Mouse (Mus musculus): ENCODE measurements at regions not wholly inside any gene's neighbourhood (a gene's known extent, or its start where the extent isn't known, plus 50 kb on each side); places are given as distances from the start of the nearest gene placed in this dataset.

- no peaks in the 10 kb centered on the region for H3K79me3 ChIP-seq (ENCODE audit: low read depth)
- TF ChIP-seq USF1 (IDR thresholded peaks at IDR 0.05; ENCODE audit: low read depth) (no peak), FOSL1 (IDR thresholded peaks at IDR 0.05; ENCODE audit: insufficient read depth, low read length, poor library complexity, severe bottlenecking) (no peak), MAX (IDR thresholded peaks at IDR 0.05) (no peak), CTCF (IDR thresholded peaks at IDR 0.05; ENCODE audit: control insufficient read depth, insufficient read depth, insufficient read length) (no peak), CEBPB (IDR thresholded peaks at IDR 0.05; ENCODE audit: low read depth) (no peak), MYOG (IDR thresholded peaks at IDR 0.05; ENCODE audit: control insufficient read depth, extremely low read depth, insufficient read length) (no peak), MYOD1 (IDR thresholded peaks at IDR 0.05; ENCODE audit: control insufficient read depth, insufficient read length, low read depth) (no peak)
- no peaks in the 10 kb centered on the region for H3K79me2 ChIP-seq (ENCODE audit: control insufficient read depth, insufficient read depth)
- H3ac ChIP-seq (ENCODE audit: control insufficient read depth, insufficient read length, low read depth) = no peak overlapping the region
- no peaks in the 10 kb centered on the region for H3K36me3 ChIP-seq (ENCODE audit: control insufficient read depth, insufficient read depth)
- H3K27me3 ChIP-seq (ENCODE audit: control insufficient read depth, insufficient read depth, insufficient read length) = no peaks in the 10 kb centered on the region
- no peak overlapping the region for H3K4me3 ChIP-seq (ENCODE audit: insufficient read depth, poor library complexity, severe bottlenecking)
Observed at GRCm38 (mm10) chr10:98624103-98624502, 290.1 kb upstream of the Atp2b1 start.

- Histone ChIP-seq H3K79me2 (ENCODE audit: control insufficient read depth, insufficient read depth) (no peaks in the 10 kb centered on the region), H3ac (ENCODE audit: control insufficient read depth, insufficient read length, low read depth) (no peak overlapping the region), H3K36me3 (ENCODE audit: control insufficient read depth, insufficient read depth) (no peaks in the 10 kb centered on the region), H3K27me3 (ENCODE audit: control insufficient read depth, insufficient read depth, insufficient read length) (no peaks in the 10 kb centered on the region), H3K79me3 (ENCODE audit: low read depth) (no peaks in the 10 kb centered on the region), H3K4me3 (ENCODE audit: insufficient read depth, poor library complexity, severe bottlenecking) (no peak overlapping the region)
- no peak for TF ChIP-seq USF1 (IDR thresholded peaks at IDR 0.05; ENCODE audit: low read depth)
Observed at GRCm38 (mm10) chr10:98624681-98625321, 289.4 kb upstream of the Atp2b1 start.

GRCm38 (mm10) chr10:98628191-98628590 is 286.0 kb upstream of the Atp2b1 start:
- Histone ChIP-seq H3K79me2 (ENCODE audit: control insufficient read depth, insufficient read depth) (no peaks in the 10 kb centered on the region), H3K4me3 (ENCODE audit: insufficient read depth, poor library complexity, severe bottlenecking) (no peak overlapping the region), H3K27me3 (ENCODE audit: control insufficient read depth, insufficient read depth, insufficient read length) (no peaks in the 10 kb centered on the region), H3K36me3 (ENCODE audit: control insufficient read depth, insufficient read depth) (no peaks in the 10 kb centered on the region), H3ac (ENCODE audit: control insufficient read depth, insufficient read length, low read depth) (no peak overlapping the region), H3K79me3 (ENCODE audit: low read depth) (no peaks in the 10 kb centered on the region)
- TF ChIP-seq MAX (IDR thresholded peaks at IDR 0.05) = no peak
- peak; percentile 9 for TF ChIP-seq MYOD1 (IDR thresholded peaks at IDR 0.05; ENCODE audit: control insufficient read depth, insufficient read length, low read depth)
- no peak for TF ChIP-seq USF1 (IDR thresholded peaks at IDR 0.05; ENCODE audit: low read depth)

GRCm38 (mm10) chr10:98629248-98629647 is 285.0 kb upstream of the Atp2b1 start:
- no peak overlapping the region for H3K4me3 ChIP-seq (ENCODE audit: insufficient read depth, poor library complexity, severe bottlenecking)
- H3ac ChIP-seq (ENCODE audit: control insufficient read depth, insufficient read length, low read depth) = no peak overlapping the region
- H3K79me3 ChIP-seq (ENCODE audit: low read depth) = no peaks in the 10 kb centered on the region
- no peak for TF ChIP-seq CTCF (IDR thresholded peaks at IDR 0.05; ENCODE audit: control insufficient read depth, insufficient read depth, insufficient read length)
- TF ChIP-seq MYOD1 (IDR thresholded peaks at IDR 0.05; ENCODE audit: control insufficient read depth, insufficient read length, low read depth) = peak; percentile 98
- no peak for TF ChIP-seq USF1 (IDR thresholded peaks at IDR 0.05; ENCODE audit: low read depth)
- no peak for TF ChIP-seq CEBPB (IDR thresholded peaks at IDR 0.05; ENCODE audit: low read depth)
- no peak for TF ChIP-seq MYOG (IDR thresholded peaks at IDR 0.05; ENCODE audit: control insufficient read depth, extremely low read depth, insufficient read length)
- no peak for TF ChIP-seq MAX (IDR thresholded peaks at IDR 0.05)
- peak; percentile 72 for TF ChIP-seq FOSL1 (IDR thresholded peaks at IDR 0.05; ENCODE audit: insufficient read depth, low read length, poor library complexity, severe bottlenecking)
- H3K36me3 ChIP-seq (ENCODE audit: control insufficient read depth, insufficient read depth) = no peaks in the 10 kb centered on the region
- H3K27me3 ChIP-seq (ENCODE audit: control insufficient read depth, insufficient read depth, insufficient read length) = no peaks in the 10 kb centered on the region
- H3K79me2 ChIP-seq (ENCODE audit: control insufficient read depth, insufficient read depth) = no peaks in the 10 kb centered on the region

GRCm38 (mm10) chr10:98637759-98638611 is 276.2 kb upstream of the Atp2b1 start:
- H3K79me2 ChIP-seq (ENCODE audit: control insufficient read depth, insufficient read depth) = no peaks in the 10 kb centered on the region
- TF ChIP-seq MYOG (IDR thresholded peaks at IDR 0.05; ENCODE audit: control insufficient read depth, extremely low read depth, insufficient read length) (no peak), CTCF (IDR thresholded peaks at IDR 0.05; ENCODE audit: control insufficient read depth, insufficient read depth, insufficient read length) (no peak), CEBPB (IDR thresholded peaks at IDR 0.05; ENCODE audit: low read depth) (no peak), USF1 (IDR thresholded peaks at IDR 0.05; ENCODE audit: low read depth) (no peak), MAX (IDR thresholded peaks at IDR 0.05) (no peak), FOSL1 (IDR thresholded peaks at IDR 0.05; ENCODE audit: insufficient read depth, low read length, poor library complexity, severe bottlenecking) (no peak), MYOD1 (IDR thresholded peaks at IDR 0.05; ENCODE audit: control insufficient read depth, insufficient read length, low read depth) (no peak)
- H3ac ChIP-seq (ENCODE audit: control insufficient read depth, insufficient read length, low read depth) = no peak overlapping the region
- no peaks in the 10 kb centered on the region for H3K36me3 ChIP-seq (ENCODE audit: control insufficient read depth, insufficient read depth)
- no peaks in the 10 kb centered on the region for H3K27me3 ChIP-seq (ENCODE audit: control insufficient read depth, insufficient read depth, insufficient read length)
- H3K4me3 ChIP-seq (ENCODE audit: insufficient read depth, poor library complexity, severe bottlenecking) = no peak overlapping the region
- H3K79me3 ChIP-seq (ENCODE audit: low read depth) = no peaks in the 10 kb centered on the region

DNA sequence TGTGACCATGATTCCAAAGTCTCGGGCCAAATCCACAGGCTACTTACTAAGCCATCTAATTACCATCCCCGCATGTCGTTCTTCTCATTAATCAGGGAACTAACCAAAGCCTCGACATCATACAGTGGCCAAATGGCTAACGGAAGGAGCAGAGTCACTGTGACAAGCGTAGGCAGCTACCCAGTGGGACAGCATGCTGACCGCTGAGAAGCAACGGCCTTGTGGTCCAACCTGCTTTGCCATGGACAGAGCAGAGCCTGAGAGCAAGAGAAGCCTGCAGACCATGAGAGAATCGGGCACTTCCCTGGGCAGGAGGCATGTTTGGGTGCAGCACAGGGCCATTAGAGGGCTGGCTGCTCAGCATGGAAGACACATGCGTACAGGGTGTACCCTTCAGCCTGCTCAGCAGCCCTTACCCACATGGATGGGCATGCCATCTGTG is 268.5 kb upstream of the Atp2b1 start:
- no peak for TF ChIP-seq CEBPB (IDR thresholded peaks at IDR 0.05; ENCODE audit: low read depth)
- TF ChIP-seq MYOG (IDR thresholded peaks at IDR 0.05; ENCODE audit: control insufficient read depth, extremely low read depth, insufficient read length) = no peak
- TF ChIP-seq FOSL1 (IDR thresholded peaks at IDR 0.05; ENCODE audit: insufficient read depth, low read length, poor library complexity, severe bottlenecking) = no peak
- no peak for TF ChIP-seq USF1 (IDR thresholded peaks at IDR 0.05; ENCODE audit: low read depth)
- TF ChIP-seq MAX (IDR thresholded peaks at IDR 0.05) = no peak
- TF ChIP-seq CTCF (IDR thresholded peaks at IDR 0.05; ENCODE audit: control insufficient read depth, insufficient read depth, insufficient read length) = no peak
- no peaks in the 10 kb centered on the region for H3K27me3 ChIP-seq (ENCODE audit: control insufficient read depth, insufficient read depth, insufficient read length)
- no peaks in the 10 kb centered on the region for H3K79me2 ChIP-seq (ENCODE audit: control insufficient read depth, insufficient read depth)
- H3K36me3 ChIP-seq (ENCODE audit: control insufficient read depth, insufficient read depth) = no peaks in the 10 kb centered on the region
- no peak overlapping the region for H3K4me3 ChIP-seq (ENCODE audit: insufficient read depth, poor library complexity, severe bottlenecking)
- no peaks in the 10 kb centered on the region for H3K79me3 ChIP-seq (ENCODE audit: low read depth)
- no peak overlapping the region for H3ac ChIP-seq (ENCODE audit: control insufficient read depth, insufficient read length, low read depth)

All from C2C12 (cell line).